Mouse (Mus musculus) stomach, embryonic 16.5 days (tissue): ENCODE results near the gene Sds. TPM values are rescaled to one million over a fixed set of nuclear protein-coding genes. Genes with fewer than 3 reads are reported as not detected.
"Not testable (repeated sequence)": the region's sequence is repeated elsewhere in the genome, so short reads cannot be mapped to it uniquely, and the experiment has no call there.

Experiments used
- ATAC-seq: fragments of 200-750 bp; cut with Nextera tagmentation; 2 replicates; pipeline ENCODE4 v1.8.0; 2017; ENCODE audit warnings: moderate number of reproducible peaks, moderate TSS enrichment; ENCODE audit not compliant: insufficient read depth, low FRiP score
- H3K27ac ChIP-seq: fragments of 300-500 bp; sonication (generic); 2 replicates; pipeline ENCODE4 v1.5.1; 2014; ENCODE audit warnings: low read length
- H3K27me3 ChIP-seq: fragments of 300-500 bp; sonication (generic); 2 replicates; pipeline ENCODE4 v1.6.1; 2014; ENCODE audit warnings: low read length, control low read depth, mixed read lengths; ENCODE audit not compliant: control insufficient read depth, insufficient read depth
- H3K36me3 ChIP-seq: fragments of 300-500 bp; sonication (generic); 2 replicates; pipeline ENCODE4 v1.6.1; 2014; ENCODE audit warnings: low read length; ENCODE audit not compliant: control insufficient read depth, insufficient read depth
- H3K4me1 ChIP-seq: fragments of 300-500 bp; sonication (generic); 2 replicates; pipeline ENCODE4 v1.6.1; 2014; ENCODE audit warnings: low read length, control low read depth, mixed read lengths; ENCODE audit not compliant: control insufficient read depth, insufficient read depth
- H3K4me2 ChIP-seq: fragments of 300-500 bp; sonication (generic); 2 replicates; pipeline ENCODE4 v1.6.1; 2014; ENCODE audit warnings: low read depth, low read length, mixed read lengths
- H3K4me3 ChIP-seq: fragments of 300-500 bp; sonication (generic); replicated peaks from 2 replicates; pipeline ENCODE4 v1.5.1; 2014; ENCODE audit warnings: mild to moderate bottlenecking, low read length
- H3K9ac ChIP-seq: fragments of 300-500 bp; sonication (generic); 2 replicates; pipeline ENCODE4 v1.6.1; 2014; ENCODE audit warnings: low read length
- H3K9me3 ChIP-seq: fragments of 300-500 bp; sonication (generic); replicated peaks from 2 replicates; pipeline ENCODE4 v1.6.1; 2016; ENCODE audit warnings: low read length, control low read depth; ENCODE audit not compliant: control insufficient read depth
- WGBS: fragments of 180-500 bp; shearing (Covaris S2); extraction: QIAGEN DNeasy Blood & Tissue Kit; methylation state at CpG from one replicate; pipeline ENCODE4 v1.1.7; 2014; 5-methylcytosine and 5-hydroxymethylcytosine counted together
- polyA plus RNA-seq: library from polyadenylated mRNA; unstranded; fragments of >200 nt; fragmentation: Nextera tagmentation; extraction: Ambion mirVana; gene quantifications from 2 replicates; pipeline ENCODE4 v1.2.1, GENCODE M21; 2015

Sds gene
- polyA plus RNA-seq, 1 experiment from 2014 or later = 0.18 TPM

- Histone ChIP-seq H3K9ac (no peak overlapping the region), H3K9me3 (no peaks in the 10 kb centered on the region), H3K4me3 (no peak overlapping the region), H3K27ac (no peak overlapping the region), H3K4me1 (no peaks in the 10 kb centered on the region), H3K4me2 (no peak overlapping the region), H3K27me3 (no peaks in the 10 kb centered on the region), H3K36me3 (peaks cover 8% of the 10 kb centered on the region)
- WGBS = 69% methylated on average over 11 of the region's 11 CpGs
- ATAC-seq = no peak
Measured at GRCm38 (mm10) chr5:120492437-120492836, 16.1 kb downstream of the Sds start.

- ATAC-seq = no peak
- WGBS = 93% methylated on average over 6 of the region's 6 CpGs
- Histone ChIP-seq H3K9ac (no peak overlapping the region), H3K4me3 (no peak overlapping the region), H3K4me1 (no peaks in the 10 kb centered on the region), H3K36me3 (peaks cover under 1% of the 10 kb centered on the region), H3K9me3 (no peaks in the 10 kb centered on the region), H3K27me3 (no peaks in the 10 kb centered on the region), H3K27ac (no peak overlapping the region), H3K4me2 (no peak overlapping the region)
Measured at GRCm38 (mm10) chr5:120493440-120493839, 17.1 kb downstream of the Sds start.

GRCm38 (mm10) chr5:120493873-120494395 lies 17.6 kb downstream of the Sds start:
- H3K27ac ChIP-seq = no peak overlapping the region
- H3K9me3 ChIP-seq = no peaks in the 10 kb centered on the region
- no peak for ATAC-seq
- WGBS = 86% methylated on average over 9 of the region's 9 CpGs
- H3K9ac ChIP-seq = no peak overlapping the region
- no peak overlapping the region for H3K4me3 ChIP-seq
- H3K36me3 ChIP-seq = no peaks in the 10 kb centered on the region; the same call in 1 of the 2 replicates
- H3K4me2 ChIP-seq = no peak overlapping the region
- no peaks in the 10 kb centered on the region for H3K27me3 ChIP-seq
- H3K4me1 ChIP-seq = no peaks in the 10 kb centered on the region

- 79% methylated on average over 10 of the region's 10 CpGs for WGBS
- Histone ChIP-seq H3K9me3 (no peaks in the 10 kb centered on the region), H3K4me2 (no peak overlapping the region), H3K27ac (no peak overlapping the region), H3K4me3 (no peak overlapping the region), H3K27me3 (no peaks in the 10 kb centered on the region), H3K4me1 (no peaks in the 10 kb centered on the region), H3K9ac (no peak overlapping the region), H3K36me3 (no peaks in the 10 kb centered on the region; the same call in 1 of the 2 replicates)
- ATAC-seq = no peak
Measured at GRCm38 (mm10) chr5:120495064-120495702, 18.9 kb downstream of the Sds start.

GRCm38 (mm10) chr5:120495703-120496226 lies 19.4 kb downstream of the Sds start:
- WGBS = 90% methylated on average over 13 of the region's 13 CpGs
- no peak overlapping the region for H3K4me2 ChIP-seq
- no peaks in the 10 kb centered on the region for H3K27me3 ChIP-seq
- H3K9ac ChIP-seq = no peak overlapping the region
- H3K27ac ChIP-seq = no peak overlapping the region
- H3K36me3 ChIP-seq = no peaks in the 10 kb centered on the region; the same call in 1 of the 2 replicates
- H3K9me3 ChIP-seq = no peaks in the 10 kb centered on the region
- H3K4me3 ChIP-seq = no peak overlapping the region
- no peaks in the 10 kb centered on the region for H3K4me1 ChIP-seq
- no peak for ATAC-seq

- Histone ChIP-seq H3K36me3 (no peaks in the 10 kb centered on the region; the same call in 1 of the 2 replicates), H3K9ac (no peak overlapping the region), H3K4me1 (peaks cover 3% of the 10 kb centered on the region), H3K27me3 (no peaks in the 10 kb centered on the region), H3K27ac (no peak overlapping the region), H3K9me3 (no peaks in the 10 kb centered on the region), H3K4me3 (no peak overlapping the region), H3K4me2 (no peak overlapping the region)
- WGBS = 81% methylated on average over 3 of the region's 3 CpGs
- no peak for ATAC-seq
Measured at GRCm38 (mm10) chr5:120497071-120497470, 20.7 kb downstream of the Sds start.

GRCm38 (mm10) chr5:120499202-120499601 lies 22.9 kb downstream of the Sds start:
- H3K9ac ChIP-seq = no peak overlapping the region
- no peak overlapping the region for H3K4me2 ChIP-seq
- H3K27me3 ChIP-seq = no peaks in the 10 kb centered on the region
- H3K4me1 ChIP-seq = peaks cover 11% of the 10 kb centered on the region
- H3K4me3 ChIP-seq = no peak overlapping the region
- H3K27ac ChIP-seq = no peak overlapping the region
- 85% methylated on average over 4 of the region's 4 CpGs for WGBS
- H3K36me3 ChIP-seq = no peaks in the 10 kb centered on the region
- ATAC-seq = no peak
- no peaks in the 10 kb centered on the region for H3K9me3 ChIP-seq

- not testable (repeated sequence) for ATAC-seq, H3K9me3 ChIP-seq, H3K36me3 ChIP-seq, H3K27ac ChIP-seq, H3K4me3 ChIP-seq, H3K9ac ChIP-seq, H3K27me3 ChIP-seq, H3K4me2 ChIP-seq
- H3K4me1 ChIP-seq = peaks cover 17% of the 10 kb centered on the region
- WGBS = 86% methylated on average over 9 of the region's 9 CpGs
Measured at GRCm38 (mm10) chr5:120500609-120501008, 24.3 kb downstream of the Sds start.

- Histone ChIP-seq H3K4me1 (peaks cover 17% of the 10 kb centered on the region), H3K36me3 (no peaks in the 10 kb centered on the region), H3K27ac (no peak overlapping the region), H3K27me3 (no peaks in the 10 kb centered on the region), H3K4me2 (peak overlapping the region; percentile 90), H3K9me3 (no peaks in the 10 kb centered on the region), H3K4me3 (peak overlapping the region; percentile 93), H3K9ac (peak overlapping the region; percentile 96)
- no peak for ATAC-seq
- 56% methylated on average over 9 of the region's 9 CpGs for WGBS
Measured at GRCm38 (mm10) chr5:120502147-120502621, 25.9 kb downstream of the Sds start.
